Mouse (Mus musculus): Measurements from ENCODE around the gene Zc2hc1b.

GRCm38 (mm10) chr10:13102360-13102759 lies 75.5 kb downstream of the Zc2hc1b start:
- TF ChIP-seq CTCF (IDR thresholded peaks at IDR 0.05; ENCODE audit: low read depth) (no peak), EP300 (IDR thresholded peaks at IDR 0.05; ENCODE audit: low read depth) (no peak)
